Mouse (Mus musculus) kidney, adult 11 months (tissue): ENCODE measurements around the gene Hoxd11.

Experiments used
- DNase-seq: peaks from one replicate; pipeline ENCODE4 v3.0.0; 2022

The Hoxd11 gene

DNA sequence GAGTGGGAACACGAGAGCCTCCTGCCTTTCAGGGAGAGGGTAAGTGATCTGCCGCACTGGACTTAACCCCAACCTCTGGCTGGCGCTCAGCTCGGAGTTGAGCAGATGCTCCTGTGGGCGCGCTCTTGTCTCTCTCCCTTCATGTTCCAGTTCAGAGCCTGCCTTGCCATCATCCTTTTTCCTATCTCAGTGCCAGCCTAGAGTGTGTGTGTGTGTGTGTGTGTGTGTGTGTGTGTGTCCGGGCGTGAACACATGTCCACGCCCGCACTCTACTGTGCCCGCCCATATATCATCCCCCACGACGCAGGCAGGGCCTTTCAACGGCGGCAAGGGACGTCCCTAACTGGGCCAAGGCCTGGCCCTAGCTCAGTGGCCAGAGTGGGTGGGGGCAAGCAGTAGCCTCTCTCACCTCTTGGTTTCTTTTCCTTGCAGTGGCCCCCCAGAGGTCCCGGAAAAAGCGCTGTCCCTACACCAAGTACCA is 4.2 kb downstream of the Hoxd11 start:
- DNase-seq: no peak

DNA sequence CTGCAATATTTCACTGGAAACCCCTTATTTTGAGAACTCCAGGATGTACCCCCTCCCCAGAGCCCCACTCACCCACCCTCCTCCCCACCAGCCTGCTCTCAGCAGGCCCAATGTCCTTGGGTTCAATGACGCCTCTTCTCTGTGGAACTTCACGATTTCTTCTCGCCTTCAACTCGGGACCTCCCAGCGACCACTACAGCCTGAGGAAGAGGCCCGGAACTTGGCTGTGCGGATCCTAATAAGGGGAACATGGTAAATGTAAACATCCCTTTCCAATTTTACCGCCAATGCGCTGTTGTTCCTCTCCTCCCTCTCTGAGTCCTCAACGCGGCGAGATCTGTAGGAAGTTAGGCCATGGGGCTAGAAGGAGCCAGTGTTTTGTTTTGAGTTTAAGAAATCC is 4.7 kb downstream of the Hoxd11 start:
- DNase-seq: no peak

- no peak for DNase-seq
These were observed 5.8 kb downstream of the Hoxd11 start for GRCm38 (mm10) chr2:74685059-74685603.

GRCm38 (mm10) chr2:74686301-74686987 is 7.1 kb downstream of the Hoxd11 start:
- peak; percentile 80 for DNase-seq

GRCm38 (mm10) chr2:74686988-74687697 is 7.8 kb downstream of the Hoxd11 start:
- DNase-seq: no peak

DNA sequence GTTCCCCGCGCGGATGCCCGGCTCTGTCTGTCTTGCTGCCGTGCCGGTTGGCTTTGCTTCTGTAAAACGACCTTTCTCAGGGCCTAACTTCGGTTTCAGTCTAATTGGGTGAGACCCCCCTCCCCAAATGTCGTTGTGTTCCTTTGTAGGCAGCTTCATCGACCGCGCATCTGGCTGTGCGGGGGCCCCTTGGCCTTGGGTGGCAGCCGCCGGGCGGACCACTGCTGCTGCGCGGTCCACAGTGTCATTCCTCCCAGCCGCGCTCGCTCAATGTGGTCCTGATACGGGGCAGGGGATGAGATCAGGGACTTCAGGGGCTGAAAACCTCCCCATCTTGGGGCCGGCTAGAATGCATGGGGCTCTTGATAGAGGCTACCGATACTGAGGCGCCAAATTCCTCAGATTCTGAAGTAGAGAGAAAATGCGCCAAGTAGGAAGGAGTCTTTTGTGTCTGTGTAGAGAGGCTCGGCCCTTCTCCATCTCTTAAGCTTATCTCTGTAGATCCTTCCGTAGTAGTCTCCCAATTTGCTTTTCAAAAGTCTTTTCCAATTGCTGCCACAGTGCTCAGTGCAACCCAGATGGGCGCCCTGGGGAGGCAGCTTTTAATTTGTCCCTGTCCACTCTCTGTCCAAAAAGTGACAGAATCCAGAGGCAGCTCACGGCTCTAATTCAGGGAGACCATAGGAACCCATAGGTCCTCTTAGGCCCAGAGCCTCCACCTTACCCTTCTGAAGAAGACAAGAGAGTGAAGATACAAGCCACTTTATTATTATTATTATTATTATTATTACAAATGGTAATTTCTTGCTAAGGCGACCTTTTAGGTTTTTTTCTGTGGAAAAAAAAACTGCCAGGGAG is 8.6 kb downstream of the Hoxd11 start:
- DNase-seq: no peak

- no peak for DNase-seq
These were observed 9.6 kb downstream of the Hoxd11 start for GRCm38 (mm10) chr2:74688795-74689573.

GRCm38 (mm10) chr2:74689574-74690337 is 10.4 kb downstream of the Hoxd11 start:
- DNase-seq: no peak

GRCm38 (mm10) chr2:74690338-74690716 is 11.0 kb downstream of the Hoxd11 start:
- no peak for DNase-seq

- peak; percentile 91 for DNase-seq
These were observed 11.9 kb downstream of the Hoxd11 start, which contains the start of gene Hoxd10 for GRCm38 (mm10) chr2:74691022-74691951. Gene Hoxd10, plus strand, starts transcription at chr2:74691924.

- no peak for DNase-seq
These were observed 12.8 kb downstream of the Hoxd11 start for GRCm38 (mm10) chr2:74691995-74692807.

DNA sequence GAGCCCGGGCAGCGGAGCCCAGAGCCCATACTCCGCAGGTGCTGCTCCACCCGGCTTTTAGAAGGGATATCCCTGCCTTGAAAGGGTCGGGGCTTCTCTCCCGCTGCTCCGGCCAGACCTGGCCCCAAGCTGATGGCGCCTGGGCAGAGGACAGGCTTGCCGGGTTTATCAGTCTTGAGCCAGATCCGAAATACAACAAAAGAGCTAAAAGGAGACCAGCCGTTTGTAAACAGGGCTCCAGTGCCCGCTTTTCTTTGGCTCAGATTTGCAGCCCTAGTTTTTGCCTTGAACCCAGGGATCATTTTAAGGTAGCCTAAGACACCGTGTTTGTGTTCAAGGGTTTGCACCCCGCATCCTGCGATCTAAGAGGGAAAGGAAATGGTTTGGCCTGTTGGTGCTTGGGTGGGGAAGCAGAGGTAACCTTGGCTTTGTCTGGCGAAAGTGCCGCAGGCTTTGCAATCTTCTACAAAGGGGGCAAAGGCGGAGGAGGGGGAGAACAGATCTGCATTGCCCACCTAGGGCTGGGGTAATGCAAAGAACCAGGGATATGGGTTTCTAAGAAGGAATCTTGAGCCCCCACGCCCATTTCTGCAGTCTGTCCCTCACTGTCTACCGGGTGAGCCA is 13.6 kb downstream of the Hoxd11 start:
- no peak for DNase-seq

DNA sequence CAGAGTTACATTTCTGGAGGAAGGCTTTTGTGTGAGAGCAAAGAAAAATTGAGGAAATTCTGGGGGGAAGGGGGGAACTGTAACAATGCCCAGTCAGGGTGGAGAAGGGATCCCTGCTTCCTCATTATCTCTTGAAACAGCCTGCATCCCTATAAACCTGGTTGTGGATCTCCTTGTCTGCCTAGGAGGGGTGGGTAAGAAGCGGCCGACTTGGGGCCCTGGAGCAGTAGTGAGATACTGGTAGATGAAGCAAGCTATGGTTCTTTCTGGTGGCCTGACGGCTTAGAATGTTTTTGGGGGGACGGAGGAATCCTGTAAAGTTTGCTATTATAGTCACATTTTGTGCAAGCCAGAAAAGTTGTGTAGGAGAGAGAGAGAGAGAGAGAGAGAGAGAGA is 14.1 kb downstream of the Hoxd11 start:
- DNase-seq: no peak

DNA sequence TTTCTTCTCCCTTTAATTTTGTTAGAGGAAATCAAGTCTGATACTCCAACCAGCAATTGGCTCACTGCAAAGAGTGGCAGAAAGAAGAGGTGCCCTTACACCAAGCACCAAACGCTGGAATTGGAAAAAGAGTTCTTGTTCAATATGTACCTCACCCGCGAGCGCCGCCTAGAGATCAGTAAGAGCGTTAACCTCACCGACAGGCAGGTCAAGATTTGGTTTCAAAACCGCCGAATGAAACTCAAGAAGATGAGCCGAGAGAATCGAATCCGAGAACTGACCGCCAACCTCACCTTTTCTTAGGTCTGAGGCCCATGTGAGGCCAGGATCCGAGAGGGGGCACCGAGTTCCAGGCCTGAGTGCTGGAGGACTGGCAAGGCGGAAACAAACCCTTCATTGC is 14.7 kb downstream of the Hoxd11 start:
- DNase-seq: peak; percentile 70

DNA sequence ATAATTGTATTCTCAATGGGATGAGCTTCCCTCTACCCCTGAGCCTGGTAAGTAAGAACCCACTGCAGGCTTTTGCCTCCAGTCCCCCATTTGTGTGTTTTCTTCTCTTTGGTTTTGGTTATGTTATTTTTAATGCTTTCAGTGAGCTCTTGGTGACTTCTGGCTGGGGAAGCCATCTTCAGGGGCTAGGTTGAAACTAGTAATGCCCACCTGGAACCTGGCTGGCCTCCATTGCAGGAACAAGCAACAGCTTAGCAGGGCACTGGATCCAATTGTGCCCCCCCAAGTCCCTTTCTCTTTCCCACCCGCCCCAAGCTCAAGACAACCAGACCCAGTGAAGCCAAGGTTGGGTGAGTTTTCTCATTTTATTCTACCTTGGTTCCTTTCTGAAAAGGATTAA is 16.0 kb downstream of the Hoxd11 start:
- DNase-seq: no peak

DNA sequence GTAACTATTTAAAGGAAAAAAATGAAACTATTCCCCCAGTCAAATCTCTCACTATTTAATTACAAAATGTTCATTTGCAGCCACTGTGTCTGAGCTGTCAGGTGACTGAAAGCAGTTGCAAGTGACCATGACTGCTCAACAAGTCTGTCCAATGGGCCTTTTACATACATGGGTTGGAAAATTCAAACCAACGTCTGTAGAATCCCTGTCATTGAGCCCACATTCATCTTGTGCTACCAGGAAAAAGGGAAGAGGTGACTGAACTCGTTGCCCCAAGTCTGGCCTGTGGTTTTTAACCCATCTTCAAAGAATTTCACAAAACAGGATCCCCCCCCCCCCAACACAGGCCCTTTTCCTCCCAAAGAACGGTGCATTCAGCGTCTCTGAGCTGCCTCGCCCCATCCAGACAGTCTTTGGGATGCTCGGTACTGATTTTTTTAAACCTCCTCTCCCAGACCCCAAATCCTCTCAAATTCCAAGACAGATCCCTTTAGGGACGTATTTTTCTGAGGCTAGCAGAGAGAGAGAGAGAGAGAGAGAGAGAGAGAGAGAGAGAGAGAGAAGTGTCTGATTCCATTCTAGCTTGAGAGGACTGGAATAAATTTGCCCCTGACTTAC is 16.6 kb downstream of the Hoxd11 start:
- DNase-seq: no peak

DNA sequence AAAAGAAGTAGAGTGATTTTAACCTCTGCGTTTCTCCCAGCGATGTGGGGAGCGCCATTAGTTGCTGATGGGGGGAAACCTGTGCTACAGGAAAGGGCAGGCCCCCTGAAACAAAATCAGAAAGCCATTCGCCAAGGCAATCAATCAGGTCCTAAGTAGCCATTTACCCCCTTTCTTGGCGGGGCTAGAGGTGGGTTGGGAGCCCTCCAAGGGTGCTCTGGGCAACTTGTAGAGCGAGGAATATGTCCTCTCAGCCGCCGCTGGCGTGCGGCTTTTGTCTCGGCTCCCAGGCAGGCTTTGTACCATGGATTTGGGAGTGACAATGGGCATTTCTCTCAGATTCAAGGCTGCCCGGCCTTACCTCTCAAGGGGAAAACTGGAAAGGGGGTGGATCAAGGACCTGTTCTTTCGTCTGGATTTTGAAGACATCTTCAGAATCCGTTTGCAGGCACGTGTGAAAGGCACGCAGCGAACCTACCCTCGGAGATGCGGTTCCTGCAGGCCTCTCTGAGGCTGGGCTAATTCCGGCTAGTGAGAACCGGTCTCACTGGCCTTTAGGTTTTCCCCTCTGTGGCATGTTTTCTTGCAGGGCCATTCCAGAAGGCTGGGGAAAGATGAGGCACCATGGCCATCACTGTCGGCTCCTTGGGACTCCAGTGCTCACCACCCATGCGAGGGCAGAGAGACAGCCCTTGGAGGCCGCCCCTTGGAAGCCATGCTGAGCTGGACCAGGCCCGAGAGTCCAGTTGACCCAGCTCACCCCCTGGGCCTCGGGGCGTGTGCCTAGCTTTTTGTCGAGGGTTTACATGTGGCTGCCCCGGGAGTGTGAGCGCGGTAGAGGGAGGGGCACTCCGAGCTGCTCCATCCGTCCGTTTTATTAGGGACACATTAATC is 17.3 kb downstream of the Hoxd11 start:
- DNase-seq: peak; percentile 53
